Mouse (Mus musculus) hindlimb bud, embryonic 11.5 days (tissue): Measurements from ENCODE around the gene Ap3s2.

Experiments
- DNase-seq: peaks from one replicate; pipeline ENCODE4 v3.0.0-alpha.2; 2012; ENCODE audit warnings: low read depth, low spot score; ENCODE audit errors: extremely low spot score

Gene Ap3s2

DNA sequence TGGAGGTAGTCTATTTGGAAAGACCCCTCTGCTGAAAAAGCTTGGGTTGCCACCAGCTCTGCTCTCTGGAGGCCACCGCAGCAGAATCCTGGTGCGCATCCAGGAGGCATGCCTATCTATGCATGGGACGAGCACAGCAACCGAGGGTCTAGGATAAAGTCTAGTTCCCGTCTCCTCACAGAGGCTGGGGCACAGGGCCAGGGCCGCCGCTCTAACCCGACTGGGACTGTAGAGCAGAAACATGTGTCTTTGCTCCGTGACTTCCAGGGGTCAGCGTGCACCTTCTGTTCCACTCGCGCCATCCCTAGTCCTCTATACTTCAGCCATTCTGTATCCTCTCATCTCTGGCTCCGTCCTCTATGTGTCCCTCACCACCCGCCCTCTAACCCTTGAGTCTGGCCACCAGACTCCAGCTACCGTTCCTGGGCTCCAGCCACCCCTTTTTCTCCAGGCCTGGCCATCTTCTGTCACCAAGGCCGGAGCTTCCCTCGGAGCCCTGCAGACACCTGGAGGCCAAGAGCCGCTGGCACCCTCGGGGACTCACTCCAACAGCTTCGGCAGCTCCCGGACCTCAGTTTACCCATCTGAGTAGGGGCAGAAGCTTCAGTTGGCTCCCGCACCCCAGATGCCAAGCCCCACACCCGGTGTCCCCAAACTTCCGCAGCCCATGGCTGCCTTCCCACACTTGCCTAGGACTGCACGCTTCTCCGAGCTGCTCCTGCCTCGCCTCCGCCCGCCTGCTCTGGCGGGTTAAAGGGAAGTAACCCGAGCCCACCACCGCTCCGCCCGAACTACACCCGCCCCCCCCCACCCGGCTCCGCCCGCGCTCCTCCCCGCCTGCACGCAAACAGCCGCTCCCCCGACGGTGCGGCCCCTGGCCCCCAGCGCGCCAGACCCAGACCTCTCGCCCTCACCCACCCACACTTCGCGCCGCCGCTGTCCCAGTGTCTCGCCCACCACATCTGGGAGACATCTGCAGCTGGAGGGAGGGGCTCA, 72.7 kb downstream of the Ap3s2 start:
- no peak for DNase-seq

DNA sequence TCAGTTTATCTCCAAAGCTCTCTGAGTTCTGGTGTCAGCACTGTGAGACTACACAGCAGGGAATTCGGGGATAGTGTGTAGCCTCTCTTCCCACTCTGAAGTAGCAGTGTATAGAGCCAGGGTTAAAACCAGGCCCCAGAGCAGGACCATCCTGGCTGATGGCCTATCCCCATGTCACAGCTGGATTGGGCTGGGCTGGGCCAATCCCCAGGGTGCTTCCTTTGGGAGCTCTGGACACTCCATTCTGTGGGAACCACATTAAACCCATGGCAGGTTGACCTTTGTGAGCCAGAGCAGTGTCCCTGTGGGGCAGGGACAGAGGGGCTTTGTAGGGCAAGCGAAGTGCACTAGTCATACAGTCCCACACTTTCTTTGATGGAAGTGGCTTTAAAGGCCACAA, 74.1 kb downstream of the Ap3s2 start:
- no peak for DNase-seq

DNA sequence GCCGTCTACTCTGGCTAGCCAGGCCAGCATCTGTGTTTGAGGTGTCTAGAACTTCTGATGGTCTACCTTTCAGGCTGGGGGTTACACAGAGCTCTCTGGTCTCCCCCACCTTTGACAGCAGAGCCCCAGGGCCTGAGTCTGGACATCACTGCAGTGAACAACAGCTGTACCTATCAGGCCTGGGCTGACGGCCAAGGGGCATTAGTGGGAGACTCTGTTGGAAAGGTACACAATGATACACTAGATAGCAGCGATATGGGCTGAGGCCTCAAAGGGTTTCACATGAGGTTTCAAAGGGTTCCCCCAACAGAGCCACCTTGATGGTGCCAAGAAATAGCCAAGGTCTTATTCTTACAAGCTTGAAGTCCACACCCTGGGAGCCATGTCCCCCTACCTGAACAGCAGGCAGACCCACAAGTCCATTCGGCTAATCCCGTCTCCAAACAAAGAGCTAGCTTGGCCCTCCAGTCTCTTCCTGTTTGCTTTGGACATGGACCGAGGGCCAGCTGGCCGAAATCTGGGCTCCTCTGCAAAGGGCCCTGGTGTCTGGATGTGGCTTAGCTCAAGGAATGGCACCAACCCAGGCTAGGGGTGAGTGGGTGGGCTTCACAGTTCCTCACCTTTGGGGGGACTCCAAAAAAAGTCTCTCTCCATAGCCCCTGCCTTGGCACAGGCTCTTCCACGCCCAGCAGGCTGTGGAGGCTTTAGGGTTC, 76.2 kb downstream of the Ap3s2 start:
- DNase-seq, result no peak

DNA sequence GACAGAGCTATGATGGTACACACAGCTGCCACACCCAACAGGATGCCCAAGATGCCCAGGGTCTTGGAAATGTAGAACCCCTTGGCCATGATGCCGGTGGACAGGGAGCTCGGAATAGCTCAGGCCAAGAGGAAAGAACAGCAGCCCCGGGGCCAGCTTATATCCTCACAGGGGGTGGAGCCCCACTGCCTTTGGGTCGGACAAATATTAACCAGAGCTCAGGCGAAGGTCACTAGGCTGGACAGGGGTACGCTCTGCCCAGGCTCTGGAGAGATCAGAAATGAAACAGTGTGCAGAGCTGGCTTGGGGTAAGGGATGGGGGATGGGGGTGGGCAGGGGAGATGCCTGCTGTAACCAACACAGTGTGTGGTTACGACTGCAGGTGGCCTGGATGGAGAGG, 78.3 kb downstream of the Ap3s2 start:
- no peak for DNase-seq

DNA sequence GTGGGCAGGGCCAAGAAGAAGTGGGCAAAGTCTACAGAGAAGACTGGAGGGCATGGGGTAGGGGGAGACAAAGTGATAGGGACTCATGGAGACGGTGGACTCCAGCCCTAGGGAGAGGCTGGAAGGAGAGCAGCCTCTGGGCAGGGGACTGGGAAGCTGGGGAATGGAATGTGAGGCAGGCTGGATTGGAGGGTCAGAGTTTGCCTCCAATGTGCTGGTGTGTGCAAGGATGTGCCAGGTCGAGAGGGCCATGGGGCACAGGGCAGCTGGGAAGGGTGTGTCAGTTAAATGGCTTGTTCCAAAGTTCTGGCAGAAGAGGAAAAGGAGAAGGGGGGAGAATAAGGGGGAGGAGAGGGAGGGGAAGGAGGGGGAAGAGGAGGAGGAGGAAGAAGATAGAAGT, 83.2 kb downstream of the Ap3s2 start:
- DNase-seq, result no peak

DNA sequence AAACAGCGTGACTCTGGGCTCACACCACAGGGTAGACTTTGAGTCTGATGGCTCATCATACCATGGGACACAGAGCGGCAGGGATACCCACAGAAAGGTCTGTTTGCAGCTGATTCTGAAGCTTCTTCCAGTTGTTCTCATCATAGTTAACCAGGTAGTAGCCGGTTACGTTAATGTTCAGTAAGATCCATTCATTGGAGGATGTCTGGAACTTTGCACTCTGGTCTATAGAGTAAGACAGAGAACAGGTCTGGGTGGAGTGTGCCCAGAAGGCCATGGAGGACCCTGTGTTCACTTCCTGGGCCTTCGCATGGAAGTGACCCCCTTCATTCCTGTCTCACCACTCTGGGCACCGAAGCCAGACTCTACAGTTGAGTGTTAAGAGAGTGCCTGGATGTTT, 85.3 kb downstream of the Ap3s2 start:
- DNase-seq, result no peak

DNA sequence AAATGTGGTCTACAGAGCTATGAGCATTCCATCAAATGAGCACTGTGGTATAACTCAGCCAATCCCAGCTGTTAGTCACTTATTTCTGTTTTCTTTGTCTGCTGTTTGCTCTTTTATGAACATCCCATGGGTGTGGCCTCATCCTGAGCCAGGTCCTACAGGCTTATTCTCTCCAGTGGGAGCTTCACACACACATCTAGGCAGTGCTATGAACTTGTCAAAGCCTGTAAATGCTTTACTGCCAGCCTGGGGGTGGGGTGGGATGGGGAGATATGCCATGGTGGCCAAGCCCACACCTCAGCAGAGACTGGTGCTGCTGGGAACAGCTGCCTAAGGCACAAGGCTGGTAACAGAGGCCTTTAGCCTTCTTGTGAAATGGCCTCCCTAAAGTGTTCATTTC, 87.5 kb downstream of the Ap3s2 start:
- no peak for DNase-seq

DNA sequence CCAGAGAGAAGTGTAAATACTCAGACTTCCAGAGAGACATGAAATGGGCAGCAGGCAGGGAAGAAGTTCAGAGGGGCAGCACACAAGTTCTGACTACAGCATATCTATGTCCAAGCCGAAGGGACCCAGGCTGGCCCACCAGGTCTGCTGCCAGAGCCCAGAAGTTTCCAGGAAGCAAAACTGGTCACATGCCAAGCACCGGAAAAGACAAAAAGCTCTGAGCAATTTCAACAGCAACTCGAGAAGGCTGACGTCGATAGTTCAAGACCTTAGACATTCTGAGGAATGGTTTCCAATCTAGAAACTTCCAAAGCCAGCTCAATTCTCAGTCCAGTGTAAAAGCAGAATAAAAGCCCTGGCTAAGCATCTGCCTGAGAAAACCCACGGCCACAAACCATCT, 88.9 kb downstream of the Ap3s2 start:
- no peak for DNase-seq

DNA sequence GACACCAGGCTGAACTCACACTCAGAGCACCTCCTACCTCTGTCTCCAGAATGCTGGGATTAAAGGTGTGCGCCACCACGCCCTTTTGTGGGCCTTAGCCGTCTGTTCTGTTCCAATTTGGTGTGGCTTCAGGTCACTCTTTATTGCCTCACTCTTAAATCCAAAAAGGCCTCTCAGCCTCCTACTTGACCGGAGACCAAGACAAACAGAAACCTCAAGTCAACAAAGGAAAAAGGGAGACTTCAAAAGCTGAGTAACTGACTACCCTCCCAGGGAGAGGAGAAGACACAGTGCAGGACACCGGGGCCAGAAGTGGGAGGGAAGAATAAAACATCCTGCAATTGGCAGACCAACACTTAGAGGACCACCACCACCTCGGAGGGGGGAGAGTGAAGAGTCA, 89.3 kb downstream of the Ap3s2 start:
- DNase-seq, result no peak

DNA sequence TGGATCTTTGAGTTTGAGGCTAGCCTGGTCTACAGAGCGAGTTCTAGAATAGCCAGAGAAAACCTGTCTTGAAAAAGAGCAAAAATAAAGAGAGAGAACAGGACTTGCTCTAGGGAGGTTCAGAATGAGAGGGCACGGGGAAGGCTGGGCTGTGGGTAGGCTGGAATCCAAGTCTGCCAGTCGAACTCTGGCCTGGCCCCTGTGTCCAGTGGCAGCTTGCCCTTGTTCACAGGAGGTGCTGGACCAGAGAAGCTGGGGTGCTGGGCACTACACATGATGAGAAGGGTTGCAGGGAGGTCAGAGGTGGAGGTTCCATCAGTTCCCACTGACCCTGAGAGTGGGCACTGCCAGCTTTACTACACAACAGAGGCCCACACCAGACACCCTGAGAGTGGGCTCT, 92.1 kb downstream of the Ap3s2 start:
- no peak for DNase-seq
